Mouse (Mus musculus) forebrain, embryonic 13.5 days (tissue): ENCODE measurements at regions not wholly inside any gene's neighbourhood (a gene's known extent, or its start where the extent isn't known, plus 50 kb on each side); places are given as distances from the start of the nearest gene placed in this dataset.

Source experiments
- ATAC-seq: fragments of 200-750 bp; cut with Nextera tagmentation; 2 replicates; pipeline ENCODE4 v1.8.0; 2017
- H3K27ac ChIP-seq: fragments of 300-500 bp; sonication (generic); 2 replicates; pipeline ENCODE4 v1.5.1; 2015; ENCODE audit warnings: inconsistent platforms, mild to moderate bottlenecking, moderate library complexity
- H3K27me3 ChIP-seq: fragments of 300-500 bp; sonication (generic); 2 replicates; pipeline ENCODE4 v1.6.1; 2015; ENCODE audit warnings: mild to moderate bottlenecking, inconsistent platforms
- H3K36me3 ChIP-seq: fragments of 300-500 bp; sonication (generic); 2 replicates; pipeline ENCODE4 v1.6.1; 2015; ENCODE audit warnings: mild to moderate bottlenecking, inconsistent platforms; ENCODE audit not compliant: poor library complexity, severe bottlenecking
- H3K4me1 ChIP-seq: fragments of 300-500 bp; sonication (generic); 2 replicates; pipeline ENCODE4 v1.6.1; 2015; ENCODE audit warnings: inconsistent platforms
- H3K4me2 ChIP-seq: fragments of 300-500 bp; sonication (generic); 2 replicates; pipeline ENCODE4 v1.6.1; 2015; ENCODE audit warnings: inconsistent platforms, mild to moderate bottlenecking, moderate library complexity
- H3K4me3 ChIP-seq: fragments of 300-500 bp; sonication (generic); 2 replicates; pipeline ENCODE4 v1.5.1; 2015; ENCODE audit warnings: mild to moderate bottlenecking, inconsistent platforms
- H3K9ac ChIP-seq: fragments of 300-500 bp; sonication (generic); 2 replicates; pipeline ENCODE4 v1.6.1; 2015; ENCODE audit warnings: mild to moderate bottlenecking, inconsistent platforms
- H3K9me3 ChIP-seq: fragments of 300-500 bp; sonication (generic); replicated peaks from 2 replicates; pipeline ENCODE4 v1.6.1; 2016; ENCODE audit warnings: inconsistent platforms
- WGBS: fragments of 180-500 bp; shearing (Covaris S2); methylation state at CpG from one replicate; pipeline ENCODE4 v1.1.7; 2015; 5-methylcytosine and 5-hydroxymethylcytosine counted together

- peak; percentile 88 for ATAC-seq
- no peak overlapping the region for H3K4me3 ChIP-seq
- H3K36me3 ChIP-seq, result no peaks in the 10 kb centered on the region
These were observed 96.7 kb downstream of the 1500009L16Rik start for GRCm38 (mm10) chr10:83819266-83819949.

GRCm38 (mm10) chr10:83819950-83820275, 97.2 kb downstream of the 1500009L16Rik start:
- H3K4me1 ChIP-seq, result peaks cover 7% of the 10 kb centered on the region; the same call in 1 of the 2 replicates
- H3K9me3 ChIP-seq, result no peaks in the 10 kb centered on the region
- 62% methylated on average over 8 of the region's 8 CpGs for WGBS
- no peak overlapping the region for H3K27ac ChIP-seq
- ATAC-seq, result no peak; the same call in 1 of the 2 replicates
- H3K9ac ChIP-seq, result no peak overlapping the region
- peak overlapping the region; percentile 42; the same call in 1 of the 2 replicates for H3K4me2 ChIP-seq
- peaks cover 5% of the 10 kb centered on the region; the same call in 1 of the 2 replicates for H3K27me3 ChIP-seq
- H3K36me3 ChIP-seq, result no peaks in the 10 kb centered on the region
- no peak overlapping the region for H3K4me3 ChIP-seq

More at GRCm38 (mm10) chr10:83819266-83819949, 96.7 kb downstream of the 1500009L16Rik start:
- 8% methylated on average over 13 of the region's 13 CpGs for WGBS
- Histone ChIP-seq H3K9me3 (no peaks in the 10 kb centered on the region), H3K4me1 (peaks cover 7% of the 10 kb centered on the region; the same call in 1 of the 2 replicates), H3K4me2 (peak overlapping the region; percentile 42), H3K9ac (0 out of 2 replicates have a peak overlapping the region, but pooled peaks have one; percentile 26), H3K27ac (no peak overlapping the region), H3K27me3 (peaks cover 5% of the 10 kb centered on the region; the same call in 1 of the 2 replicates)

GRCm38 (mm10) chr10:83821089-83821488, 98.4 kb downstream of the 1500009L16Rik start:
- H3K9me3 ChIP-seq, result no peaks in the 10 kb centered on the region
- no peak overlapping the region for H3K27ac ChIP-seq
- peaks cover 7% of the 10 kb centered on the region; the same call in 1 of the 2 replicates for H3K4me1 ChIP-seq
- H3K36me3 ChIP-seq, result no peaks in the 10 kb centered on the region
- ATAC-seq, result no peak
- WGBS, result 73% methylated on average over 10 of the region's 10 CpGs
- peaks cover 5% of the 10 kb centered on the region; the same call in 1 of the 2 replicates for H3K27me3 ChIP-seq
- no peak overlapping the region for H3K9ac ChIP-seq
- H3K4me3 ChIP-seq, result no peak overlapping the region
- H3K4me2 ChIP-seq, result no peak overlapping the region

- H3K36me3 ChIP-seq, result no peaks in the 10 kb centered on the region
These were observed 103.4 kb downstream of the 1500009L16Rik start for GRCm38 (mm10) chr10:83826105-83826504.

GRCm38 (mm10) chr10:83836351-83836750, 113.7 kb downstream of the 1500009L16Rik start:
- no peak overlapping the region for H3K4me3 ChIP-seq
- no peaks in the 10 kb centered on the region for H3K36me3 ChIP-seq
- WGBS, result 78% methylated on average over 5 of the region's 5 CpGs
- no peaks in the 10 kb centered on the region for H3K4me1 ChIP-seq
- H3K27me3 ChIP-seq, result no peaks in the 10 kb centered on the region
- no peak overlapping the region for H3K4me2 ChIP-seq
- no peak overlapping the region for H3K27ac ChIP-seq
- no peaks in the 10 kb centered on the region for H3K9me3 ChIP-seq
- no peak overlapping the region for H3K9ac ChIP-seq
- ATAC-seq, result no peak

More at GRCm38 (mm10) chr10:83826105-83826504, 103.4 kb downstream of the 1500009L16Rik start:
- H3K27me3 ChIP-seq, result 0 out of 2 replicates have a peak, but pooled peaks cover under 1% of the 10 kb centered on the region
- no peak overlapping the region for H3K27ac ChIP-seq
- no peak overlapping the region for H3K9ac ChIP-seq
- H3K4me3 ChIP-seq, result no peak overlapping the region
- no peak for ATAC-seq
- H3K4me1 ChIP-seq, result no peaks in the 10 kb centered on the region
- H3K4me2 ChIP-seq, result no peak overlapping the region
- no peaks in the 10 kb centered on the region for H3K9me3 ChIP-seq
- WGBS, result 91% methylated on average over 5 of the region's 5 CpGs

- WGBS, result 87% methylated on average over 3 of the region's 3 CpGs
These were observed 117.6 kb downstream of the 1500009L16Rik start for GRCm38 (mm10) chr10:83840226-83840625.

GRCm38 (mm10) chr10:83850881-83851280, 128.2 kb downstream of the 1500009L16Rik start:
- Histone ChIP-seq H3K4me1 (no peaks in the 10 kb centered on the region), H3K36me3 (no peaks in the 10 kb centered on the region), H3K9ac (no peak overlapping the region), H3K4me3 (no peak overlapping the region), H3K9me3 (no peaks in the 10 kb centered on the region), H3K4me2 (no peak overlapping the region), H3K27ac (no peak overlapping the region), H3K27me3 (no peaks in the 10 kb centered on the region)
- ATAC-seq, result no peak
- WGBS, result 76% methylated on average over 4 of the region's 4 CpGs

More at GRCm38 (mm10) chr10:83840226-83840625, 117.6 kb downstream of the 1500009L16Rik start:
- no peak overlapping the region for H3K4me3 ChIP-seq
- H3K9ac ChIP-seq, result no peak overlapping the region
- no peaks in the 10 kb centered on the region for H3K36me3 ChIP-seq
- no peak overlapping the region for H3K27ac ChIP-seq
- ATAC-seq, result no peak
- no peak overlapping the region for H3K4me2 ChIP-seq
- no peaks in the 10 kb centered on the region for H3K27me3 ChIP-seq
- no peaks in the 10 kb centered on the region for H3K4me1 ChIP-seq
- H3K9me3 ChIP-seq, result 0 out of 2 replicates have a peak, but pooled peaks cover 5% of the 10 kb centered on the region

- Histone ChIP-seq H3K27me3 (no peaks in the 10 kb centered on the region), H3K9ac (no peak overlapping the region), H3K36me3 (no peaks in the 10 kb centered on the region), H3K4me1 (no peaks in the 10 kb centered on the region), H3K4me2 (no peak overlapping the region), H3K9me3 (no peaks in the 10 kb centered on the region), H3K4me3 (no peak overlapping the region), H3K27ac (no peak overlapping the region)
- 77% methylated on average over 5 of the region's 5 CpGs for WGBS
- ATAC-seq, result no peak
These were observed 129.5 kb downstream of the 1500009L16Rik start for GRCm38 (mm10) chr10:83852194-83852593.

GRCm38 (mm10) chr10:83852806-83853205, 130.1 kb downstream of the 1500009L16Rik start:
- no peak overlapping the region for H3K4me3 ChIP-seq
- WGBS, result 70% methylated on average over 3 of the region's 3 CpGs
- H3K36me3 ChIP-seq, result no peaks in the 10 kb centered on the region
- H3K9me3 ChIP-seq, result no peaks in the 10 kb centered on the region
- no peak overlapping the region for H3K27ac ChIP-seq
- H3K4me2 ChIP-seq, result no peak overlapping the region
- H3K27me3 ChIP-seq, result no peaks in the 10 kb centered on the region
- no peak overlapping the region for H3K9ac ChIP-seq
- H3K4me1 ChIP-seq, result no peaks in the 10 kb centered on the region
- ATAC-seq, result no peak

GRCm38 (mm10) chr10:83857794-83858442, 135.3 kb downstream of the 1500009L16Rik start:
- no peaks in the 10 kb centered on the region for H3K27me3 ChIP-seq
- H3K4me3 ChIP-seq, result no peak overlapping the region
- peaks cover 9% of the 10 kb centered on the region; the same call in 1 of the 2 replicates for H3K4me1 ChIP-seq
- H3K9ac ChIP-seq, result no peak overlapping the region
- H3K4me2 ChIP-seq, result no peak overlapping the region
- no peaks in the 10 kb centered on the region for H3K36me3 ChIP-seq
- no peak overlapping the region for H3K27ac ChIP-seq
- no peak for ATAC-seq
- 83% methylated on average over 14 of the region's 14 CpGs for WGBS
- no peaks in the 10 kb centered on the region for H3K9me3 ChIP-seq

- Histone ChIP-seq H3K9me3 (no peaks in the 10 kb centered on the region), H3K36me3 (no peaks in the 10 kb centered on the region), H3K9ac (no peak overlapping the region), H3K27me3 (no peaks in the 10 kb centered on the region), H3K4me2 (no peak overlapping the region), H3K27ac (no peak overlapping the region), H3K4me1 (peaks cover 9% of the 10 kb centered on the region; the same call in 1 of the 2 replicates), H3K4me3 (no peak overlapping the region)
- WGBS, result 58% methylated on average over 6 of the region's 6 CpGs
- ATAC-seq, result no peak
These were observed 136.0 kb downstream of the 1500009L16Rik start for GRCm38 (mm10) chr10:83858689-83859088.

- H3K36me3 ChIP-seq, result no peaks in the 10 kb centered on the region
- peaks cover 9% of the 10 kb centered on the region; the same call in 1 of the 2 replicates for H3K4me1 ChIP-seq
- 76% methylated on average over 4 of the region's 4 CpGs for WGBS
- no peak overlapping the region for H3K27ac ChIP-seq
- no peak overlapping the region for H3K9ac ChIP-seq
- ATAC-seq, result no peak
- no peak overlapping the region for H3K4me3 ChIP-seq
- no peaks in the 10 kb centered on the region for H3K27me3 ChIP-seq
- H3K9me3 ChIP-seq, result 0 out of 2 replicates have a peak, but pooled peaks cover 3% of the 10 kb centered on the region
- no peak overlapping the region for H3K4me2 ChIP-seq
These were observed 137.0 kb downstream of the 1500009L16Rik start for GRCm38 (mm10) chr10:83859633-83860032.
